Mouse (Mus musculus) c-Kit-positive CD71-positive TER-119-positive erythroid progenitor cells, embryonic 14.5 days (primary cell): Measurements from ENCODE around the gene 9530068E07Rik.

Experiments
- DNase-seq: peaks from one replicate; pipeline ENCODE4 v3.0.0-alpha.2; 2013; ENCODE audit warnings: low spot score

Gene 9530068E07Rik

DNA sequence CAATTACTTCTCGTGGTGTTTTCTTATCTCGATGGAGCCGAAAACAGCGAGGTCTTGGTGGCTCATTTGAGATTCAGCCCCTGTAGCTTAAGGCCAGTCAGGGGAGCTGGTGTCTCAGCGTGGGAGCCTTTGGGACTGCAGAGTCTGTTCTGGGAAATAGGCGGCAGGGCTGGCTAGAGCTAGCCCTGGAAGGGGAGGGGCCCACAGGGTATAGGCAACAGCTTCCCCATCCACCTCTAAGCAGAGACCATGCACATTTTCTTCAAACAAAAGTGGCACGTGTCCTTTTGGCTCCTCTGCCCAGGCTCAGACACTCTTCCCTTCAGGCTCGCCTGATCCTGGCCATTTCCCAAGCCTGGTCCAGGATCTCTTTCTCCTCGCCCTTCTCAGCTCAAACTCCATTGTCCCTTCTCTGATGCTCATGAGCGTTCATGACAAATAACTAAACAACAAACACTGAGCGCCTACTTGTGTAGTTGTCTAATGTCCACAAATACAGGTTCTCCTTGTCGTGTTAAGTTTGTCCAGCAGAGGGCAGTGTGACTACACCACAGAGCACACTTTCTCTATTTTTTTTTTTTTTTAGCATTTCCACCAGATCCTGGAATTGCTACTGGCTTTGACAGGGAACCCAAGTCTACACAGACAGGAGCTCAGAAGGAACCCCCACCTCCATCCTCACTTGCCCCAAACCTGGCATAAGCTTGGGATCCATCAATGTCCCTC lies 25.0 kb downstream of the 9530068E07Rik start:
- DNase-seq: peak; percentile 55

- no peak for DNase-seq
These were observed 33.2 kb downstream of the 9530068E07Rik start for GRCm38 (mm10) chr11:52429440-52429839.

DNA sequence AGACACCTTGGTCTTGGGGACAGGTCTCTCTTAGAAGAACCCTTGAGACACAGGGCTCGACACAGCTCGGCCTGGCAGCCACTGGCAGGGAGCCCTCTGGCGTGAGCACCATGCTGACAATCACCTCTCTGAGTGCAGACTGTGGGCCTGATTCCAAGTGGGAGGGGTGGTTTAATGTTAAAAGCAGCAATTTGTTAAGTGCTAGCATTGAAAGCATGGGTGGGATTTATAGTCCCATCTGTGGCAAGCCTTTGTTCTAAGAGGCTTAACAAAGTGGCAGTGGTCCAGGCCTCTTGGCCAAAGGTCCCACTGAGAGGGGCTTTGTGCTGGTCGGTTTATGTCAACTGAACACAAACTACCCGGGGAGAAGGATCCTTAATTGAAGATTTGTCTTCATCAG lies 35.4 kb downstream of the 9530068E07Rik start:
- no peak for DNase-seq

- DNase-seq: no peak
These were observed 35.9 kb downstream of the 9530068E07Rik start for GRCm38 (mm10) chr11:52432148-52432547.

DNA sequence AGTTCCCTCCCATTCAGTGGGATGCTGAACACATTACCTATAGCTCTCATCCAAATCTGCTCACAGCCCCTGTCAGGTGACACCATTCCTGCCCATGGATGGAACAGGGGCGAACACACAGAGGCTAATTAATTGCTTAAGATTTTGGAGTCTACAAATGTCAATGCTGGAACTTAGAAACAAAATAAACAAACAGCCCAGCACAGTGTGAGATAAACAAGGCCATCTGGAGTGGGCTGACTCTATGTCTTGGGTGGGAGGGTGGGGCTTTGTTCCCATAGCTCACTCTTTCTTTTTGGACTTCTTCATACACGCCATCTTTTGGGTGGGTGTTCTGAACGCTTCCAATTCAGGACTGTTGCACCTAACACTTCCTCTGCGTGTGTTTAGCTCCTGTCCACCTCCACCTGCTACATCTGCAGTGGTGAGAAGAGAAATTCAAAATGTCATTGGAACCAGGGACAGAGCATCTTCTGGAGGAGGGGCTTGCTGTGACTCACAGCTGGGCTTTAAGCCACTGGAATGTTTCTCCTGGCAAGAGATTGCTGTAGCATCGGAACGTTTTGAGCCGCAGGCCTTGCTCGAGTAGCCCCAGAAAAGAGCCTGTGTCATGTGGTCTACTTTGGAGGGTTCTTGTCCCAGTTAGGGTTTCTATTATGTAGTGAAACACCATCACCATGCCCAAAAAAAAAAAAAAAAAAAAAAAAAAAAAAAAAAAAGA lies 37.0 kb downstream of the 9530068E07Rik start:
- DNase-seq: no peak

DNA sequence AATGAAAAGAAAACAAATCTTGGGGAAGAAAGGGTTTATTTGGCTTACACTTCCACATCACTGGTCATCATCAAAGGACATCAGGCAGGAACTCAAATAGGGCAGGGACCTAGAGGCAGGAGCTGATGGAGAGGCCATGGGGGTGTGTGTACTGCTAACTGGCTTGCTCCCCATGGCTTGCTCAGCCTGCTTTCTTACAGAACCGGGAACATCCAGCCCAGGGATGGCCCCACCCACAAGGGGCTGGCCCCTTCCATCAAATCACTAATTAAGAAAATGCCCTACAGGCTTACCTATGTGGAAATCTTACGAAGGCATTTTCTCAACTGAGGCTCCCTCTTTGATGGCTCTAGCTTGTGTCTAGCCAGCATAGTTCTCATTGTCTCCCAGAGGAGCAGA lies 37.6 kb downstream of the 9530068E07Rik start:
- no peak for DNase-seq

DNA sequence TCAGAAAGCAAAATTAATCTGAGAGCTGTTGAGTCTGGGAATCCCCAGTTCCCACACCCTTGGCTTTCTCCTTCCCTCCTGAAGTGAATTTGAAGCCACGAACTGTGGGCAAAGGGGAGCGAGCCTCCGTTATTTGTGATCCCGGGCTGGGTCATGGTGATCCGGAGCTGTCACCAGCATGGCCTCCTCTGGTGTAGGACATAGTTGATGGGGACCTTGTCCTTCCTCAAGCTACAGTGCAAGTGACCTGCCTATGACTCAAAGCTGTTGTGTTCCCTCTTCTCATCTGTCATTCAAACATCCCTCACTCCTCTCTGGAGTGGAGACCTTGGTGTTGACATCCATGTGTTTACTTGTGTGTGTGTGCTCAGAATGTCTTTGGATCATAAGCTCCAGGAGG lies 39.2 kb downstream of the 9530068E07Rik start:
- DNase-seq: no peak

DNA sequence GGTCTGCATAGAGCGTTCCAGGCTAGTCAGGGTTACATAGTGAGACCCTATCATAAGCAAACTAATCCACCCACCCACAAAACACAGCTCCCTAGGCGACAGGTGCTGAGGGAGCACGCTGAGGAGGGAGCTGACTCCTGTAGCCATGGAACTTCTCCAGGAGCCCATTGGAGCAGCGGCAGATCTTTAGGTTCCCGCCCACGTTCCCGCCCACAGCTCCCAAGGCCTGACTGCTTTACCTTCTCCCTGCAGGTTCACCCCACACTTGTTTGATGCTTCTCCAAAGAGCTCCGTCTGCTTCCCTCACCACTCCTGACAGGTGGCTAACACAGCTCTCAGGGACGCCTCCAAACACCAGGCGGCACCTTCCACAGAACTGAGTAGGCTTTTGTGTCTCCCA lies 40.9 kb downstream of the 9530068E07Rik start:
- DNase-seq: no peak

DNA sequence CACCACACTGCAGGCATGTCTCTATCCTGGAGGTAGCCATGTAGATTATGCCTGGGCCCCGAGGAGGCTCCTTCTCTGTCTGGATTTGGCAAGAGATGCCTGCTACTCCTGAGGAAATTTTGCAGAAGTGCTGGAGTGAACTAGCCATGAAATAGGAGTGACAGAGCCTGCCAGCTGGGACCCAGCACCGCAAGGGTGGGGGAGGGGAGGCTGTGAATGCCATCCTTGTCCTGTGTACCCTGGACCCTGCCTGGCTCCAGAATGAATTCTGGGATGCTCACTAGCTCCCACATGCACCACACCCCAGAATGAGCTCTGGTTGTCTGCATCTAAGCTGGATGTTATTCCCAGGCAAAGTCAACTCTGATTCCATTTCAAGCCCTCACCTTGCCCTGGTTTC lies 44.9 kb downstream of the 9530068E07Rik start:
- no peak for DNase-seq

DNA sequence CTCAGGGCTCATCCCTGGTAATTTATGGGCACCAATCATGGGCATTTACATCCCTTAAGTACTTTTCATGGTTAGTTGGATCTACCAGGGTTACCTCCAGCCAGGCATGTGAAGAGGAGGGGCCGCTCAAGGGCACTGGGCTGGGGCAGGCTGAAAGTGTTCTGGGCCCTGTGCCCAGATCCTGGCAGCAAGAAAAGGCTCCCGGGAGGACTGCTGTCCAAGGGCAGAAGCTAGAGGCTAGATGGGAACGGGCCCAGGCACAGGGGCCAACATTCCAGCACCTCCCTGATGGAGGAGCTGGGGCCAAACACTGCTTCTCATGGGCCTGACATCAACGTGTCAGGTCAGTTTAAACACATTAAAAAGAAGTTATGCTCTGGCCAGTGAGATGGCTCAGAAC lies 51.0 kb downstream of the 9530068E07Rik start:
- no peak for DNase-seq

GRCm38 (mm10) chr11:52449004-52449403 lies 52.8 kb downstream of the 9530068E07Rik start:
- DNase-seq: no peak

GRCm38 (mm10) chr11:52458281-52458680 lies 62.1 kb downstream of the 9530068E07Rik start:
- no peak for DNase-seq
